Mouse (Mus musculus): ENCODE results near the gene Sart3. TPM values are rescaled to one million over a fixed set of nuclear protein-coding genes. Genes with fewer than 3 reads are reported as not detected.

The Sart3 gene
- polyA plus RNA-seq, 1 experiment from 2014 or later = 55.2 TPM

DNA sequence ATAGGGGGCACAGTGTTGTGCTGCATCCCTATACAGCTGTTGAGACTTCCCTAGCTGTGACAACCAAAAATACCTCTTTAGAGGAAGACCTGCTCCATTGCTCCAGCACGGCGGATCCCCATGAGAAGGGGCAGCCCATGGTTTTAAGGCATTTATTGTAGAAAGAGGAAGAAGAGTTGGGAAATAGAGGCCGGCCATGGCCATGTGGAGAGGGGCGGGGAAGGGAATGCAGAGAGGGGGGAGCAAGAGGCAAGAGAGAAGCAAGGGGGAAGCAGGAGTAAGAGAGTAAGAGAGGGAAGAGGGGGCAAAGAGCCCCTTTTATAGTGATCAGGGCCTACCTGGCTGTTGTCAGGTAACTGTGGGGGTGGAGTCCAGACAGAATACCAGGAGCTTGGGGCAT is 37.8 kb upstream of the Sart3 start:
- DNase-seq (ENCODE audit: low spot score, missing footprints) = no peak
- no peak for ATAC-seq (ENCODE audit: low FRiP score)
- WGBS = 91% methylated on average over 4 of the region's 4 CpGs

DNA sequence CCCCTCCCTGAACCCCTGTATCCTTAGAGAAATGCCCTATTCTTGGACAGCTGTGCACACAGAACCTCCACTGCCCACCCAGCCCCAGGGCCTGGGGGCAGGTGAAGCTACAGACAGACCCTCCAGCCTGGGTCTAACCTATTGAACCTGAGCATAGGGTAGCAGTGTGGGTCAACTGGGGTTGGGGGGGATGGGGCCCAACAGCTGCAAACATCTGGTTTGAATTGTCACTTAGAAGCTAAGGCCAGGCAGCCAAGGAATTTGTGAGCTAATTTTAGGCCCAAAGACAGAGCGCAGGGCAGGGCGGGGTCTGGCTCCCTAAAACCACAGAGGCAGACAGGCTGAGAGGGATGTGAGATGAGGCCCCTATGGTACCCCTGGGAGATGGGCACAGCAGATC is 35.9 kb upstream of the Sart3 start:
- WGBS = 83% methylated on average over 2 of the region's 2 CpGs
- Histone ChIP-seq H3K27me3 (ENCODE audit: control insufficient read depth, insufficient read depth, low read length) (no peaks in the 10 kb centered on the region), H3K4me2 (no peak overlapping the region), H3K4me1 (ENCODE audit: control insufficient read depth, insufficient read depth, low read length) (peaks cover 2% of the 10 kb centered on the region; the same call in 1 of the 2 replicates), H3K9me3 (ENCODE audit: control insufficient read depth, low read length) (no peaks in the 10 kb centered on the region), H3K27ac (ENCODE audit: low read depth, low read length) (no peak overlapping the region), H3K36me3 (ENCODE audit: control insufficient read depth, insufficient read depth, low read length) (no peaks in the 10 kb centered on the region), H3K4me3 (ENCODE audit: low read depth, low read length) (no peak overlapping the region), H3K9ac (ENCODE audit: low read length) (no peak overlapping the region)
- DNase-seq (ENCODE audit: low spot score, missing footprints) (peak; percentile 81), ATAC-seq (ENCODE audit: low FRiP score) (no peak)

More for the DNA sequence above, 37.8 kb upstream of the Sart3 start:
- no peak overlapping the region for H3K27ac ChIP-seq (ENCODE audit: low read depth, low read length)
- H3K27me3 ChIP-seq (ENCODE audit: control insufficient read depth, insufficient read depth, low read length) = no peaks in the 10 kb centered on the region
- no peak overlapping the region for H3K4me3 ChIP-seq (ENCODE audit: low read depth, low read length)
- peaks cover 2% of the 10 kb centered on the region; the same call in 1 of the 2 replicates for H3K4me1 ChIP-seq (ENCODE audit: control insufficient read depth, insufficient read depth, low read length)
- no peak overlapping the region for H3K9ac ChIP-seq (ENCODE audit: low read length)
- no peaks in the 10 kb centered on the region for H3K36me3 ChIP-seq (ENCODE audit: control insufficient read depth, insufficient read depth, low read length)
- no peaks in the 10 kb centered on the region for H3K9me3 ChIP-seq (ENCODE audit: control insufficient read depth, low read length)
- H3K4me2 ChIP-seq = no peak overlapping the region

DNA sequence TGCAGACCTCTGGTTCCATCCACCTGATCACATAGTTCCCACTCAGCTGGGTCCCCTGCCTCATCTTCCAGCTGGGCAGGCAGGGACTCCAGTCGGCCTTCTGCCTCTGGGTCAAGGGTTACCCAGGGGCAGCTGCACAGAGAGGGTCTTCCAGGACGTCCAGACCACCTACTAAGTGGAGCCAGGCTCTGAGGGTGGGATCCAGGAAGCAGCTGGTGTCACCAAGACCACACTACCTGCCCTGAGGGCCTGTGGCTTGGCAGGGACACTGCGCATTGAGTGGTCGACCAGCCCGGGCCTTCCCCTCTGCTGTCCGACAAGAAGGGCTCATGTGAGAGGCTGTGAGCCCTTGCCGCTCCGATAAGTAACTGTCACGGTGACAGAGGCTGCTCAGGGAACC is 35.4 kb upstream of the Sart3 start:
- no peak overlapping the region for H3K4me3 ChIP-seq (ENCODE audit: low read depth, low read length)
- no peaks in the 10 kb centered on the region for H3K36me3 ChIP-seq (ENCODE audit: control insufficient read depth, insufficient read depth, low read length)
- H3K9ac ChIP-seq (ENCODE audit: low read length) = no peak overlapping the region
- ATAC-seq (ENCODE audit: low FRiP score) (no peak), DNase-seq (ENCODE audit: low spot score, missing footprints) (peak; percentile 67)
- H3K27ac ChIP-seq (ENCODE audit: low read depth, low read length) = no peak overlapping the region
- no peaks in the 10 kb centered on the region for H3K27me3 ChIP-seq (ENCODE audit: control insufficient read depth, insufficient read depth, low read length)
- H3K9me3 ChIP-seq (ENCODE audit: control insufficient read depth, low read length) = no peaks in the 10 kb centered on the region
- WGBS = 58% methylated on average over 9 of the region's 9 CpGs
- H3K4me1 ChIP-seq (ENCODE audit: control insufficient read depth, insufficient read depth, low read length) = peaks cover 2% of the 10 kb centered on the region; the same call in 1 of the 2 replicates
- no peak overlapping the region for H3K4me2 ChIP-seq

DNA sequence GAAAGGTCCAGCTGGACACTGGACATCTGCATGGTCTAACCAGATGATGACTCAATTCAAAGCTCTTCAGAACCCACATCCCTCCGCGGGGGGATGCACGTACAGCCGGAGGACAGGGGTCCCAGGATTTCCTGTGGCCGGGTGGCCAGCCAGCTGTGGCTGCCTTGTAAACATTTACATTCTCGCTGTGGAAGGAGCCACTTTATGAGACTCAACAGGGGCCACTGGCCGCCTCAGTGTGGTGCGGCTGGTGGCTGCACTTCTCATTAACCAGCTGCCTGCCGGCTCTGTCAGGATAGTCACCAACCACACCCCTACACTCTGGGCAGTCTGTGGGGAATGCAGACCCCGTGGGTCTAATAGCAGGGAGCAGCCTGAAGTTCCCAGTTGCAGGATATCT is 34.1 kb upstream of the Sart3 start:
- Histone ChIP-seq H3K4me2 (no peak overlapping the region), H3K27ac (ENCODE audit: low read depth, low read length) (no peak overlapping the region), H3K27me3 (ENCODE audit: control insufficient read depth, insufficient read depth, low read length) (no peaks in the 10 kb centered on the region), H3K9ac (ENCODE audit: low read length) (no peak overlapping the region), H3K4me3 (ENCODE audit: low read depth, low read length) (no peak overlapping the region), H3K36me3 (ENCODE audit: control insufficient read depth, insufficient read depth, low read length) (no peaks in the 10 kb centered on the region), H3K9me3 (ENCODE audit: control insufficient read depth, low read length) (no peaks in the 10 kb centered on the region), H3K4me1 (ENCODE audit: control insufficient read depth, insufficient read depth, low read length) (peaks cover 2% of the 10 kb centered on the region; the same call in 1 of the 2 replicates)
- WGBS = 44% methylated on average over 10 of the region's 10 CpGs
- ATAC-seq (ENCODE audit: low FRiP score) (no peak), DNase-seq (ENCODE audit: low spot score, missing footprints) (no peak)

DNA sequence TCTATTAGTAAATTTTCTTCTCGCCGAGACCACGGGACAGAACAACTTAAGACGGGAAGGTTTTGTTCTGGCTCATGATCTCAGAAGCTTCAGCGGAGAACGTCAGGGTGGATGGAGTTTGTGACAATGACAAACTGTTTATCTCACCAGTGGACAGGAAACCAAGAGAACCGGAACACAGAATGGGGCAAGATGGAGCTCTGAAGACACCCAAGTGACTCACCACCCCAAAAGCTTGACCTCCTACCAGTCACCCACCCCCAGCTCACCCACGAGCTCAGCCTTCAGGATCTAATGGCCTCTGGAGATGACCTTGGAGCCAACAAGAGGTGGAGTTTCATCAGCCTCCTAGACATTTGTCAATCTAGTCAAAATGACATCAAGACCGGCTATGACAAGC is 33.0 kb upstream of the Sart3 start:
- ATAC-seq (ENCODE audit: low FRiP score) (no peak), DNase-seq (ENCODE audit: low spot score, missing footprints) (peak; percentile 33)
- no peaks in the 10 kb centered on the region for H3K9me3 ChIP-seq (ENCODE audit: control insufficient read depth, low read length)
- no peak overlapping the region for H3K9ac ChIP-seq (ENCODE audit: low read length)
- H3K4me2 ChIP-seq = no peak overlapping the region
- H3K4me1 ChIP-seq (ENCODE audit: control insufficient read depth, insufficient read depth, low read length) = peaks cover 5% of the 10 kb centered on the region
- H3K27me3 ChIP-seq (ENCODE audit: control insufficient read depth, insufficient read depth, low read length) = no peaks in the 10 kb centered on the region
- no peaks in the 10 kb centered on the region for H3K36me3 ChIP-seq (ENCODE audit: control insufficient read depth, insufficient read depth, low read length)
- H3K4me3 ChIP-seq (ENCODE audit: low read depth, low read length) = no peak overlapping the region
- 89% methylated on average over 9 of the region's 9 CpGs for WGBS
- no peak overlapping the region for H3K27ac ChIP-seq (ENCODE audit: low read depth, low read length)

DNA sequence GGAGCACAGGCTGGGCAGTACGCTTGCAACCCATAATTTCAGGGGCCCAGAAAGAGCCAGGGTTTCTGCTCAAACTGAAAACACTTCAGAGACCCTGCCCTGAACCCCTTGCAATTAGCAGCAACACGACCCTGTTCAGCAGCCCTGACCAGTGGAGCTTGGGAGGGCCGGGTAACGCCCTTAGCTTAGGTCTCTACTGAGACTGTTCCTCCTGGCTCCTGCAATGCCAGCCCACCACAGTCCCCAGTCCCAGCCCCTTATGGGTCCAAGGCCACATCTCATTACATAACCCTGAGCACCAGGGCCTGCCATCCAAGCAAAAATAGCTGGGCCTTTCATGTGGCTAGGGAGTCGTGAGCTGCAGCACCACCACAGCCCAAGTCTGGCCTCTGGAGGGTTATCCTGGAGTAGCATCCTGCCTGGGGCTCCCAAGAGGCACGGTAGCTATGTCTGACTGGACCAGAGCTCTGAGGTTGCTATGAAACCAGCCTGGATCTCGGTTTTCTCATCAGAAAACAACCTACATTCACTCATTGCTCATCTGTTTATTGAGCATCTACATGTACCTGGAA is 32.2 kb upstream of the Sart3 start:
- H3K9me3 ChIP-seq (ENCODE audit: control insufficient read depth, low read length) = no peaks in the 10 kb centered on the region
- DNase-seq (ENCODE audit: low spot score, missing footprints) = peak; percentile 51
- no peak overlapping the region for H3K4me2 ChIP-seq
- H3K27ac ChIP-seq (ENCODE audit: low read depth, low read length) = no peak overlapping the region
- no peaks in the 10 kb centered on the region for H3K36me3 ChIP-seq (ENCODE audit: control insufficient read depth, insufficient read depth, low read length)
- WGBS = 65% methylated on average over 7 of the region's 7 CpGs
- no peak overlapping the region for H3K4me3 ChIP-seq (ENCODE audit: low read depth, low read length)
- no peak overlapping the region for H3K9ac ChIP-seq (ENCODE audit: low read length)
- ATAC-seq (ENCODE audit: low FRiP score) = no peak
- peaks cover 9% of the 10 kb centered on the region for H3K4me1 ChIP-seq (ENCODE audit: control insufficient read depth, insufficient read depth, low read length)
- no peaks in the 10 kb centered on the region for H3K27me3 ChIP-seq (ENCODE audit: control insufficient read depth, insufficient read depth, low read length)

DNA sequence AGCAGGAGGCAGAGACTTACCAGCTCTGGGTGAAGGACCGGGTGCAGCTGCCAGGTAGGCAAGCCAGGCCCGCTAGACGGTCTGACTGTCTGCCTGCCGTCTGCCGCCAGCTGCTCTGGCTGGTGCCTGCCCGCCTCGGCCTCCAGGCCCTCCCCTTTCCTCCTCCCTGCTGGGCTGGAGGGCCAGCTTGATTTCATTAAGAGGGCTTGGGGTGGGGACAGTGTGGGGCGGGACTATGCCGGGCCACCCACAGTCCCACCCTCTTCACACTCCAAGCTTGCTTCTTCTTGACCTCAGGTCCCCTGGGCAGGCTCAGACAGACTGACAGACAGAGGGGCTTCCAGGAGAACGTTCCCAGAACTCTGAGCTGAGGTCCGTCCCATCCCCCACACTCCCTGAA is 28.0 kb upstream of the Sart3 start, which contains the start of gene Tmem119:
Gene Tmem119 (minus strand): TSS at position 237 of the 400 bp plus-strand sequence.
- Histone ChIP-seq H3K9me3 (ENCODE audit: control insufficient read depth, low read length) (no peaks in the 10 kb centered on the region), H3K27ac (ENCODE audit: low read depth, low read length) (no peak within 1 kb of the TSS; the same call in 1 of the 2 replicates), H3K27me3 (ENCODE audit: control insufficient read depth, insufficient read depth, low read length) (0 out of 2 replicates have a peak, but pooled peaks cover 4% of the 10 kb centered on the region), H3K9ac (ENCODE audit: low read length) (0 out of 2 replicates have a peak within 1 kb of the TSS, but pooled peaks have one; percentile 18), H3K36me3 (ENCODE audit: control insufficient read depth, insufficient read depth, low read length) (no peaks in the 10 kb centered on the region), H3K4me3 (ENCODE audit: low read depth, low read length) (0 out of 2 replicates have a peak within 1 kb of the TSS, but pooled peaks have one; percentile 9), H3K4me1 (ENCODE audit: control insufficient read depth, insufficient read depth, low read length) (peaks cover 17% of the 10 kb centered on the region), H3K4me2 (peak within 1 kb of the TSS; percentile 16; the same call in 1 of the 2 replicates)
- 2% methylated on average over 11 of the region's 11 CpGs for WGBS
- ATAC-seq (ENCODE audit: low FRiP score) = peak; percentile 78
- DNase-seq (ENCODE audit: low spot score, missing footprints) = peak; percentile 92

DNA sequence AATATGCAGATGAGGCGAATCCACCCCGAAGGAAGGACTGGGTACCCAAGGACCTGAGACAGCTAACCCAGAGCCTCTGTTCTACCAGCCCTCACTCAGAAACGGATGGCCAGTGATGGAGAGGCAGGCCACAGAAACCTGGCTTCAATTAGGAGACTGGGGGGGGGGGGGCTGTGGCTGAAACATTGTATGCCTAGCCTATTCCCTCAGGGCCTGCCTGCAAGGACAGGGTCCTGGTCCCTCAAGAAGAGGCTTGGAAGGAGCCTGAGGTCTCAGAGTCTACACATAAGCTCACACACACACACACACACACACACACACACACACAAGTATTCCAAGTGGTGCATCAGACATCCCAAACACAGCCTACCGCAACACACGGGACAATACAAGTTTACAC is 27.4 kb upstream of the Sart3 start:
- DNase-seq (ENCODE audit: low spot score, missing footprints) (no peak), ATAC-seq (ENCODE audit: low FRiP score) (no peak)
- Histone ChIP-seq H3K36me3 (ENCODE audit: control insufficient read depth, insufficient read depth, low read length) (no peaks in the 10 kb centered on the region), H3K4me2 (no peak overlapping the region; the same call in 1 of the 2 replicates), H3K9ac (ENCODE audit: low read length) (no peak overlapping the region), H3K4me1 (ENCODE audit: control insufficient read depth, insufficient read depth, low read length) (peaks cover 17% of the 10 kb centered on the region), H3K9me3 (ENCODE audit: control insufficient read depth, low read length) (no peaks in the 10 kb centered on the region), H3K27me3 (ENCODE audit: control insufficient read depth, insufficient read depth, low read length) (0 out of 2 replicates have a peak, but pooled peaks cover 4% of the 10 kb centered on the region), H3K4me3 (ENCODE audit: low read depth, low read length) (0 out of 2 replicates have a peak overlapping the region, but pooled peaks have one; percentile 9), H3K27ac (ENCODE audit: low read depth, low read length) (no peak overlapping the region; the same call in 1 of the 2 replicates)
- 45% methylated on average over 5 of the region's 5 CpGs for WGBS

DNA sequence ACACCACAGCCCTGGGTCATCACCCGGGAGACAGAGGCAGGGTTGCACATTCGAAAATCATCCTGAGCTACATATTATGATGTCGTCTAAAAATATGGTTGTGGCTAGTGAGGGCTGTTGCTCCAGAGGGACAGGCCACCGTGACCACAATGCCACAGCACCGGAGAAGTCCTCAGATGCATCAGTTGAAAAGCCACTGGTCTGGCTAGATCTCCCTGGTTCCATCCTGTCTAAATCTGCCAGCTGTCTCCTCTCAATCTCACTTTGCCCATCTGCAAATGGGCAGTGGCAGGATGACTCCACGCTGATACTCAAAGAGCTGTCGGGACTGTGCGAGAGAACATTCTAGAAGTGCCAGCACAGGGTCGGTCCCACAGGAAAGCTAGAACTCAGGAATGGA is 26.2 kb upstream of the Sart3 start:
- H3K9ac ChIP-seq (ENCODE audit: low read length) = no peak overlapping the region
- H3K4me1 ChIP-seq (ENCODE audit: control insufficient read depth, insufficient read depth, low read length) = peaks cover 17% of the 10 kb centered on the region
- no peak overlapping the region for H3K4me2 ChIP-seq
- no peaks in the 10 kb centered on the region for H3K9me3 ChIP-seq (ENCODE audit: control insufficient read depth, low read length)
- 0 out of 2 replicates have a peak, but pooled peaks cover 4% of the 10 kb centered on the region for H3K27me3 ChIP-seq (ENCODE audit: control insufficient read depth, insufficient read depth, low read length)
- 82% methylated on average over 9 of the region's 9 CpGs for WGBS
- H3K36me3 ChIP-seq (ENCODE audit: control insufficient read depth, insufficient read depth, low read length) = no peaks in the 10 kb centered on the region
- H3K4me3 ChIP-seq (ENCODE audit: low read depth, low read length) = no peak overlapping the region
- no peak for DNase-seq (ENCODE audit: low spot score, missing footprints)
- H3K27ac ChIP-seq (ENCODE audit: low read depth, low read length) = no peak overlapping the region
- no peak for ATAC-seq (ENCODE audit: low FRiP score)

All from midbrain, embryonic 11.5 days (tissue).